Mouse (Mus musculus) olfactory bulb, adult 2 months (tissue): ENCODE data around the gene Ascc1.
"Not testable (repeated sequence)": the region's sequence is repeated elsewhere in the genome, so short reads cannot be mapped to it uniquely, and the experiment has no call there.

ENCODE experiments used
- CTCF ChIP-seq: fragments of 200-500 bp; IDR thresholded peaks from 2 replicates; pipeline ENCODE4 v1.5.1; 2012; ENCODE audit warnings: low read depth, mild to moderate bottlenecking, low read length, moderate library complexity; ENCODE audit not compliant: insufficient read depth
- POLR2A ChIP-seq: fragments of 200-500 bp; IDR thresholded peaks from 2 replicates; pipeline ENCODE4 v1.6.1; 2012; ENCODE audit warnings: mild to moderate bottlenecking, low read depth, low read length, moderate library complexity; ENCODE audit not compliant: insufficient read depth

DNA sequence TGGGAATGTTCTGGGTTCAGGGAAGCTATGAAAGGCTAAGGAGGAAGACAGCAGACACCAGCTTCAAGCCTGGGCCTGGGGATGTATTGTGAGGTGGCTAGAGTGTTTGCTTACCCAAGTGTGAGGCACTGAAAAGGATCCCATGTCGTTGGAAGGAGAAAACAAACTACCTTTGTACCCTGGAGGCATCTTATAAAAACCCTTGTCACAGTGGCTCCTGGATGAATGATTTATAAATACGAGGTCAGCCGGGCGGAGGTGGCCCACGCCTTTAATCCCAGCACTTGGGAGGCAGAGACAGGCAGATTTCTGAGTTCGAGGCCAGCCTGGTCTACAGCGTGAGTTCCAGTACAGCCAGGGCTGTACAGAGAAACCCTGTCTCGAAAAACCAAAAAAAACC is 942 bp upstream of the Ascc1 start:
- TF ChIP-seq POLR2A, CTCF: not testable (repeated sequence)
